Mouse (Mus musculus): ENCODE results near the gene Nol11.

- TF ChIP-seq CTCF (IDR thresholded peaks at IDR 0.05), result no peak
- no peak for TF ChIP-seq EP300 (IDR thresholded peaks at IDR 0.05; ENCODE audit: insufficient read depth, low read depth, low read length)
Observed at GRCm38 (mm10) chr11:107238506-107238905, 49.3 kb upstream of the Nol11 start.
